Mouse (Mus musculus) midbrain, embryonic 11.5 days (tissue): ENCODE results near the gene Ccnjl. TPM values are rescaled to one million over a fixed set of nuclear protein-coding genes. Genes with fewer than 3 reads are reported as not detected.

Experiments used
- ATAC-seq: fragments of 200-750 bp; cut with Nextera tagmentation; 2 replicates; pipeline ENCODE4 v1.8.0; 2017; ENCODE audit warnings: moderate TSS enrichment, moderate library complexity; ENCODE audit not compliant: low FRiP score
- DNase-seq: peaks from one replicate; pipeline ENCODE4 v3.0.0; 2015; ENCODE audit warnings: low spot score; ENCODE audit errors: missing footprints
- H3K27ac ChIP-seq: fragments of 300-500 bp; sonication (generic); 2 replicates; pipeline ENCODE4 v1.5.1; 2014; ENCODE audit warnings: low read depth, low read length
- H3K27me3 ChIP-seq: fragments of 300-500 bp; sonication (generic); 2 replicates; pipeline ENCODE4 v1.6.1; 2014; ENCODE audit warnings: mild to moderate bottlenecking, low read length, moderate library complexity, mixed read lengths; ENCODE audit not compliant: control insufficient read depth, insufficient read depth
- H3K36me3 ChIP-seq: fragments of 300-500 bp; sonication (generic); 2 replicates; pipeline ENCODE4 v1.6.1; 2014; ENCODE audit warnings: mild to moderate bottlenecking, low read length, moderate library complexity, mixed read lengths; ENCODE audit not compliant: control insufficient read depth, insufficient read depth
- H3K4me1 ChIP-seq: fragments of 300-500 bp; sonication (generic); 2 replicates; pipeline ENCODE4 v1.6.1; 2014; ENCODE audit warnings: low read length; ENCODE audit not compliant: control insufficient read depth, insufficient read depth
- H3K4me2 ChIP-seq: fragments of 300-500 bp; sonication (generic); 2 replicates; pipeline ENCODE4 v1.6.1; 2014; ENCODE audit warnings: mild to moderate bottlenecking, moderate library complexity
- H3K4me3 ChIP-seq: fragments of 300-500 bp; sonication (generic); 2 replicates; pipeline ENCODE4 v1.5.1; 2014; ENCODE audit warnings: low read depth, low read length
- H3K9ac ChIP-seq: fragments of 300-500 bp; sonication (generic); 2 replicates; pipeline ENCODE4 v1.6.1; 2014; ENCODE audit warnings: low read length
- H3K9me3 ChIP-seq: fragments of 300-500 bp; sonication (generic); 2 replicates; pipeline ENCODE4 v1.6.1; 2016; ENCODE audit warnings: low read length; ENCODE audit not compliant: control insufficient read depth
- WGBS: fragments of 180-500 bp; shearing (Covaris S2); extraction: QIAGEN DNeasy Blood & Tissue Kit; methylation state at CpG from one replicate; pipeline ENCODE4 v1.1.7; 2014; 5-methylcytosine and 5-hydroxymethylcytosine counted together
- polyA plus RNA-seq: library from polyadenylated mRNA; unstranded; fragments of >200 nt; fragmentation: Nextera tagmentation; extraction: Ambion mirVana; gene quantifications from 2 replicates; pipeline ENCODE4 v1.2.1, GENCODE M21; 2014

The Ccnjl gene
- polyA plus RNA-seq, 1 experiment from 2014 or later: 40.2 TPM

DNA sequence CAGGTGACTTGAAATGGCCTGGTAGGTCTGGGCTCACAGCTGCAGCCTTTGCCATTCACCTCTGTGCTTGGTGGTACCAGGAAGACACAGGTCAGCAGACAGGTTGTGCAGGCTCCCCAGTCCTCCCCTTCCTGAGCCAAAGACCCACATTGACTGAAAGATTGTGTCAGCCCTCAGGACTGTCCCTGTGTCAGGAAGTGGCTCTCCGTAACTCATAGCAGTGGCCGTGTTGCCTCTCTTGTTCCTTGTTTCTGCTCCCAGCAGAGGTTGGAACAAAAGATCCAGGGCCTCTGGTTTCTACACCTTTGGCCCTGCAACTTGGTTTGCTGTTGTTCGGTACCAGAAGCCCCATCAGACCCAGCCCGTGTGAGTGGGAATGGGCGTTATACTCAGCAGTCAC is 40.6 kb downstream of the Ccnjl start:
- no peak for ATAC-seq
- no peak overlapping the region for H3K27ac ChIP-seq
- DNase-seq: no peak
- WGBS: 83% methylated on average over 5 of the region's 5 CpGs
- no peak overlapping the region for H3K4me3 ChIP-seq
- H3K36me3 ChIP-seq: no peaks in the 10 kb centered on the region
- no peaks in the 10 kb centered on the region for H3K9me3 ChIP-seq
- no peak overlapping the region for H3K4me2 ChIP-seq
- peaks cover 34% of the 10 kb centered on the region for H3K4me1 ChIP-seq
- no peak overlapping the region for H3K9ac ChIP-seq
- no peaks in the 10 kb centered on the region for H3K27me3 ChIP-seq

DNA sequence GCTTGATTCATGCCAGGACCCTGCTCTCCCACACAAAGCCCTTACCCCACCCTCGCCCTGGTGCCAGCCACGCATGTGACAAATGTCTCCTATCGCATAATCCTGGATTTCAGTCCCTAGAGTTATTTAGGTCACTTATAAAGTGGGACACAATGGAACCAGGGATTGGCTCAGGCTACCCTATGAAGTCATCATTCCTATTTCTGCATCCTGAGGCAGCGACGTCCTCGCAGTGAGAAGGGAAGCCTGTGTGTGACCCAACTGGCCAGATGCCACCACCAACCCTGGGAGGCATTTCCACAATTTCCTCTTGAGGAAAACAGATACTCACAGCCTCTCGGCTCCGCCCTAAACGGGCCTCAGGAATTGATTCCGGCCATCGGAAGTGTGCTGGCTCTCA is 41.0 kb downstream of the Ccnjl start:
- no peak overlapping the region for H3K27ac ChIP-seq

DNA sequence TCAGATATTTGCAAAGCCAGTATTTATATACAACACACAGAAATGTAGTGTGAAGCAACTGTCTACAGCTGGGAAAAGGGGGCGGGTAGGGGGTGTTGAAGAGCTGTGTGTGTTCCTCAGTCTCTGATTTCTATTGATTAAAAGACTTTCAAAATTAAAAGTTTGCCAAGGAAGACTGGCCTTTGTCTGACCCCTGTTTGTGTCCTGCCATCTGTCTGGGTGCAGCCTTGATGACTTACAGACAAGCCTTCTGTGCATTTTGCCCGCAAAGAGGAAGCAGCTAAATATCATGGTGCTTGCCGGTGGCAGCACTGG is 46.4 kb downstream of the Ccnjl start:
- no peak overlapping the region for H3K4me3 ChIP-seq

More for the DNA sequence above, 41.0 kb downstream of the Ccnjl start:
- H3K9me3 ChIP-seq: no peaks in the 10 kb centered on the region
- 87% methylated on average over 11 of the region's 11 CpGs for WGBS
- H3K36me3 ChIP-seq: no peaks in the 10 kb centered on the region
- no peak for DNase-seq
- no peak overlapping the region for H3K4me2 ChIP-seq
- H3K9ac ChIP-seq: no peak overlapping the region
- H3K27me3 ChIP-seq: no peaks in the 10 kb centered on the region
- no peak overlapping the region for H3K4me3 ChIP-seq
- ATAC-seq: no peak
- H3K4me1 ChIP-seq: peaks cover 30% of the 10 kb centered on the region

DNA sequence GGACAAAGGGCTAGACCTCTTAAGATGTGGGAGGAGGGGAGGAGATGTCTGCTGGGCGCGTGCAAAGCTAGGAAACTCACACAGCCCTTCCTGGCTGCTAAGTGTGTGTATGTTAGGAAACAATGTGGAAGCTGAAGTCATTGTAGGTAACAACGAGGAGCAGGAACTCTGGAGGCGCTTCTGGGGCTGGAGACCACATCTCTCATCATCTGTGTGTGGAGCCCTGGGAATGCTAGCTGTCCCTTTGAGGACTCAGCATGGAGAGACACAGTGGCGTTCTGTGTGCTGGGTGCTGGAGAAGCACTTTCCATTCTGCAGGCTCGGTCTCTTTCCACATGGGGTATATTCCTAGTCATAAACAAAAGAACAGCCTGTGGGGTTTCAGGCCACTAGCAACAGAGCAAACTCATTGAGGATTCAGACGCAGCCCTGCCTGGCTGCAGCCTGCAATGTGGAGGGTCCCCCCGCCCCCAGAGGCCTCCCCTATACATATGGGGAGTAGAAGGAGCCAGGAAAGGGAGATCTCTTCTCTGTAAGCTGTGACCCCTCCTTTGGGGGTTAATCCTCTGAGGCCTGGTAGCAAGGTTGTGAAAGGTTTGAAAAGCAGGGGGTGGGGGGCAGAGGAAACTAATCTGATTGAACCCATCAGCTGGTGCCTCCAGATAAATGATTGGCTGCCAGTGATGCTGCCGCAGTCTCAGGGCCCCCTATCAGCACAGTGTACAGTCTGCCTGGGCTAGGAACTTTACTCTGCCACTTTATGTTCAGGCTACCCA is 47.0 kb downstream of the Ccnjl start:
- H3K4me1 ChIP-seq: peaks cover 28% of the 10 kb centered on the region
- H3K4me2 ChIP-seq: peak overlapping the region; percentile 46
- no peaks in the 10 kb centered on the region for H3K9me3 ChIP-seq
- WGBS: 1% methylated on average over 9 of the region's 9 CpGs
- peak overlapping the region; percentile 62 for H3K9ac ChIP-seq
- H3K36me3 ChIP-seq: no peaks in the 10 kb centered on the region
- peak; percentile 95 for DNase-seq
- H3K4me3 ChIP-seq: no peak overlapping the region
- peak; percentile 95 for ATAC-seq
- H3K27me3 ChIP-seq: no peaks in the 10 kb centered on the region
- peak overlapping the region; percentile 99 for H3K27ac ChIP-seq

More for the DNA sequence above, 46.4 kb downstream of the Ccnjl start:
- DNase-seq (peak; percentile 93), ATAC-seq (peak; percentile 2)
- H3K36me3 ChIP-seq: no peaks in the 10 kb centered on the region
- H3K27me3 ChIP-seq: no peaks in the 10 kb centered on the region
- peaks cover 28% of the 10 kb centered on the region for H3K4me1 ChIP-seq
- no peaks in the 10 kb centered on the region for H3K9me3 ChIP-seq
- WGBS: 3% methylated on average over 3 of the region's 3 CpGs
- peak overlapping the region; percentile 46 for H3K4me2 ChIP-seq
- peak overlapping the region; percentile 62 for H3K9ac ChIP-seq
- H3K27ac ChIP-seq: peak overlapping the region; percentile 99

DNA sequence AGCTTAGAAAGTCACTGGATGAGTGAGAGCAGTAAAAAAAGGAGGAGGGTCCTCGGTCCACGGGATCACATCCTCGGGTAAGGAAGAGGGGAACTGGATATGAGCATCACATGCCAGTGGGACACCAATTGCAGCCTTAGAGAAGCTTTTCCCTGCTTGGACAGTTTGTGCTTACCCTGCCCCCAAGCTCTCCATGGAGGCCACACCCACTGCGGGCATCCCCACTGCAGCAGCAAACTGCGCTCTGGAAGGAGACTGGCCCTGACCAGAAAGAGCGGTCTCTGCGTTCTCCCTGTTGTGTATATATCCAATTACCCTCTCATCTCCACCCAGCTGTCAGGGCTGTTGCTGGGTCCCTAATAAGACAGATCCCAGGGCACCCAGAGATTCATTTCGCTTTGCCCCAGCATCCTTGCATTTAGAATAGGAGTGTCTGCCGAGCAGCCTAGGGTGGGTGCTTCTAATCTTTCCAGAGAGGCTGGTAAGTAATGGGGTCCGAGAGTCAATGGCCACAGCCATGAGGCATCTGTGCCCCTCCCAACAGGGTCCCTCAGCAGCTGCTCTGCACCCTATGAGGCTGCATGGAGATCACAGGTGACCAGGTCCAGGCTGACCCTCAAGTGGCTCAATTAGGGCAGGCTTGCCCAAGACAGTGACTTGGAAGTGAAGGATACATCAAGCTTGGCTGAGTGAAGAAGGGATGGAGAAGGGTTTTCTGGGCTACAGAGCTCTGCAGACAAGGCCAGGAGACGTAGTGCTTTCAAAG is 49.3 kb downstream of the Ccnjl start:
- WGBS: 37% methylated on average over 11 of the region's 11 CpGs
- Histone ChIP-seq H3K36me3 (peaks cover 8% of the 10 kb centered on the region), H3K4me1 (peaks cover 26% of the 10 kb centered on the region), H3K4me3 (no peak overlapping the region), H3K9me3 (no peaks in the 10 kb centered on the region), H3K4me2 (no peak overlapping the region), H3K27me3 (no peaks in the 10 kb centered on the region), H3K27ac (no peak overlapping the region), H3K9ac (no peak overlapping the region)
- DNase-seq (peak; percentile 85), ATAC-seq (no peak)

DNA sequence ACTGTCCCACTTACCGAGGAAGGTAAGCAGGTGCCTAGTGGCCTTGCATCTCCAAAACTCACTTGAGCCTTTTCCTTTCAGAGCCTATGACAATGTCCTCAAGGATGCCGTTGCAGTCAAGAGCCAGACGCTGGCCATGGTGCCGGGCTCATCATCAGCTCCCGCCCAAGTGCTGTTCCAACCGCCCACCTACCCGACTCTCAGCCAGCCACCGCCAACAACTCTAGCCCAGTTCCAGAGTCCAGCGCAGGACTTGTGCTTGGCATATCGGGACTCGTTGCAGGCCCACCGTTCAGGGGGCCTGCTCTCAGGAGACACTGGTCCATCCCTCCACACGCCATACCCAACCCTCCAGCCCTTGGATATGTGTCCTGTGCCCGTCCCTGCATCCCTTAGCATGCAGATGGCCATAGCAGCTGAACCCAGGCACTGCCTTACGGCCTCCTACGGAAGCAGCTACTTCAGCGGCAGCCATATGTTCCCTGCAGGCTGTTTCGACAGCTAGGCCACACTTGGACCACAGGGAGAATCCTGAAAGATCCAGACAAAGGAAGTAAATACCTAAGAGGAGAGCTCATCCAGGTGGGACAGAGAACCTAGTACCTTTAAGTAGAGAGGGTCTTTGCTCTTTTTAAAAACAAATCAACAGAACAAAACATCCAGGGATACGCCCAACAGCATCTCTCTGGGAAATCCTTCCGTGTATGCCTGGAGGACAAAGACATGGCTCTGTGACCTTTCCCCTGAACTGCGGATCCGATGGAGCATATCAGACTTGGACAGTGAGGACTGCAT is 56.8 kb downstream of the Ccnjl start:
- Histone ChIP-seq H3K4me3 (no peak overlapping the region), H3K9me3 (no peaks in the 10 kb centered on the region), H3K4me2 (no peak overlapping the region), H3K27me3 (no peaks in the 10 kb centered on the region), H3K27ac (peak overlapping the region; percentile 38), H3K9ac (no peak overlapping the region), H3K36me3 (peaks cover 23% of the 10 kb centered on the region), H3K4me1 (no peaks in the 10 kb centered on the region; the same call in 1 of the 2 replicates)
- no peak for ATAC-seq
- 86% methylated on average over 22 of the region's 22 CpGs for WGBS
- peak; percentile 49 for DNase-seq

DNA sequence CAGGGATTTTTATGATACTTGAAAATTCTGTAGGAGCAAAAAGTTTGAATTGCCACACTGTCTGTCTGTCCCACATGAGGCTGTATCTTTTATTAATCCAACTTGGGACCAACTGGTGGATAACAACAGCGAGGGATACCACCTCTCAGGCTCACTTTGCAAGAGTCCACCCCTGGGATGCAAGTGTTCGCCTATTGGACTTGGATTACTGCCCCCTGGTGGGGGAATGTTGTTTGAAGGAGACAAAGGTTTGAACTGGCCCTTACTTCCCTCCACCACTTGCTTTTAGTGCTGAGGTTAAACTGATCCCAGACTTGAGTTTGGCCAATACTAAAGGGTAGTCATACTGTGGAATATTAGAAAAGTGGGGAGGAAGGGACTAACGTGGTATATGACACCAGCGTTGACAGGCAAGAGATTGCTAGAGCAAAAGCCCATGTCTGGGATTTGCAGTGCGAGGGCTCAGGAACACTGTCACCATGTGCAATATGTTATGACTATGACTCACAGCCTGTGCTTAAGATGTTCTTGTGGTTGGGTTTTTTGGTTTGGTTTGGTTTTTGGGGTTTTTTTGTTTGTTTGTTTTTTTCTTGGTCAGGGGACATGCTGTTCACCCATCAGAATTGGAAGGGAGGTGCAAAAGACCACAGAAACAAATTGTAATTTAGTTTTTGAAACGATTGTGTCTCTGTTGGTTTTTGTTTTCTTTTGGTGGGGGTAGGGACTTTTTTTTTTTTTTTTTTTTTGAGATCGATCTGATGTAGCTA is 57.9 kb downstream of the Ccnjl start, which contains the start of gene 4933415A04Rik:
Gene 4933415A04Rik (plus strand): TSS at position 717 of the 767 bp plus-strand sequence.
- ATAC-seq (peak; percentile 65), DNase-seq (peak; percentile 97)
- H3K27ac ChIP-seq: peak within 1 kb of the TSS; percentile 38; the same call in 1 of the 2 replicates
- 70% methylated on average over 7 of the region's 7 CpGs for whole genome bisulfite sequencing
- H3K9ac ChIP-seq: no peak within 1 kb of the TSS
- H3K9me3 ChIP-seq: no peaks in the 10 kb centered on the region
- no peak within 1 kb of the TSS for H3K4me3 ChIP-seq
- no peak within 1 kb of the TSS for H3K4me2 ChIP-seq
- no peaks in the 10 kb centered on the region; the same call in 1 of the 2 replicates for H3K4me1 ChIP-seq
- no peaks in the 10 kb centered on the region for H3K27me3 ChIP-seq
- H3K36me3 ChIP-seq: peaks cover 15% of the 10 kb centered on the region

DNA sequence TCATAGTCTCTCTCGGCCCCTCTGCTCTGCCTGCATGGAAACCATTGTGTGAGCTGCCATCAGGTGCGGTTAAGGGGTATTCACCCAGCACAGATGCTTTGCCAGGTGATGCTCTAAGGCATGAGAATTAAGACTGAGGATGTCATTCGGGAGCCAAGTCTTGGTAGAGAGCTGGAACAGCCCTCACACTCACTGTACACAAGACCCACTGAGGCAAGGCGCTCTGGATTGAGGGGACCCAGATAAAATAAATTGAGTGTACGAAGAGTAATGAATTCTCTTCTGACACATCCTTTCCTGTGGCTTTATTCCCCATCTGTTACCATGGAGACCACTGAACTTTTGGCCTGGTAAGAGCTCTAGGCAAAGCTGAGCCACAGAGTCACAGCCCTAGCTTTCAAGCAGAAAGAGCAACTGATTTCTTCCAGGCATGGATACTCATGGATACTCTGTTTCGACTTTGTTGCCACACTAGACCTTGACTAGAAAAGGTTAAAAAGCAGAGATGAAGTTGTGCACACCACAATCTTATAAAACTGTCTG is 61.0 kb downstream of the Ccnjl start:
- Histone ChIP-seq H3K36me3 (peaks cover 15% of the 10 kb centered on the region), H3K27me3 (no peaks in the 10 kb centered on the region), H3K4me1 (no peaks in the 10 kb centered on the region; the same call in 1 of the 2 replicates), H3K9ac (no peak overlapping the region), H3K9me3 (no peaks in the 10 kb centered on the region), H3K27ac (no peak overlapping the region), H3K4me3 (no peak overlapping the region), H3K4me2 (no peak overlapping the region)
- ATAC-seq (no peak; the same call in 1 of the 2 replicates), DNase-seq (peak; percentile 83)
- WGBS: 65% methylated on average over 6 of the region's 6 CpGs
